Mouse (Mus musculus) MEL (cell line): Measurements from ENCODE around the gene Trim16.

Experiments
- BHLHE40 ChIP-seq: IDR thresholded peaks from 2 replicates; pipeline ENCODE4 v1.6.1; 2012; ENCODE audit warnings: low read depth, mild to moderate bottlenecking, inconsistent platforms, low read length, improper control_type of control experiment, borderline replicate concordance
- CTCF ChIP-seq, 3 experiments: IDR thresholded peaks in 2 of 3; conservative IDR thresholded peaks in 1 of 3; 2 replicates each; pipeline ENCODE4 v1.5.1; 2011 to 2012; ENCODE audit warnings: low read length in 3 of 3, low read depth in 2 of 3, mild to moderate bottlenecking in 2 of 3, improper control_type of control experiment in 1 of 3, inconsistent platforms in 1 of 3, mixed read lengths in 1 of 3, moderate library complexity in 1 of 3; ENCODE audit not compliant: control insufficient read depth in 1 of 3, insufficient read depth in 1 of 3, poor library complexity in 1 of 3, severe bottlenecking in 1 of 3
- E2F4 ChIP-seq: IDR thresholded peaks from 2 replicates; pipeline ENCODE4 v1.6.1; 2011; ENCODE audit warnings: low read depth, low read length, improper control_type of control experiment, borderline replicate concordance
- EP300 ChIP-seq, 2 experiments: IDR thresholded peaks; 2 replicates each; pipeline ENCODE4 v1.6.1; 2011; ENCODE audit warnings: improper control_type of control experiment in 2 of 2, low read length in 2 of 2, low read depth in 1 of 2, mild to moderate bottlenecking in 1 of 2
- ETS1 ChIP-seq: IDR thresholded peaks from 2 replicates; pipeline ENCODE4 v1.6.1; 2012; ENCODE audit warnings: low read depth, mild to moderate bottlenecking, inconsistent platforms, low read length, improper control_type of control experiment, moderate library complexity
- GATA1 ChIP-seq: IDR thresholded peaks from 2 replicates; pipeline ENCODE4 v1.6.1; 2011; ENCODE audit warnings: low read depth, low read length, improper control_type of control experiment
- MAZ ChIP-seq: IDR thresholded peaks from 2 replicates; pipeline ENCODE4 v1.6.1; 2012; ENCODE audit warnings: low read depth, mild to moderate bottlenecking, inconsistent platforms, low read length, improper control_type of control experiment
- SIN3A ChIP-seq: IDR thresholded peaks from 2 replicates; pipeline ENCODE4 v1.6.1; 2012; ENCODE audit warnings: low read length, improper control_type of control experiment, inconsistent platforms
- TAL1 ChIP-seq: IDR thresholded peaks from 2 replicates; pipeline ENCODE4 v1.6.1; 2012; ENCODE audit warnings: mild to moderate bottlenecking, inconsistent platforms, low read length, moderate library complexity, mixed read lengths
- ZMIZ1 ChIP-seq: IDR thresholded peaks from 2 replicates; pipeline ENCODE4 v1.6.1; 2012; ENCODE audit warnings: low read depth, mild to moderate bottlenecking, inconsistent platforms, low read length, improper control_type of control experiment, moderate library complexity

DNA sequence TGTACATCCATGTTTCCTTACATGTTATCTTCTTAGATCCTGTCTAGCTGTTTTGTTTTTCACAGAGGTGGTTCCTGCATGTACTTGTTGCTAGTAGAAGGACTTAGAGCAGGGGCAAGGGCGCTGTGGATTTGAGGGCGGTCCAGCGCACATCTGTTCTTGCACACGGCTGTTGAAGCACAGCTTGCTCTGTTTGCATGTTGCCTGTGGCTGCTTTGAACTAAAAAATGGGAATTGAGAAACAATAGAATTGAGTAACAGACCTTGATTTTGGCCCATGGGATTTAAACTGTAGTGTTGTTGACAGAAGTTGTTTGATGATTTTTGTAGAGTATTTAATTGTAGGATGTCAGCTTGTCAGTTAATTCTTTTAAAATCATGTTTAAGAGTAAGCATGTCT is 70.8 kb downstream of the Trim16 start:
- no peak for TF ChIP-seq EP300 (IDR thresholded peaks at IDR 0.05; ENCODE audit: low read depth in 1 of 2, low read length in 2 of 2)
- TF ChIP-seq BHLHE40, result no peak
- TF ChIP-seq CTCF (IDR thresholded peaks at IDR 0.05 in 2 of 3, conservative IDR thresholded peaks at IDR 0.05 in 1 of 3; ENCODE audit: control insufficient read depth in 1 of 3, insufficient read depth in 1 of 3, low read depth in 2 of 3, low read length in 3 of 3, poor library complexity in 1 of 3, severe bottlenecking in 1 of 3), result no peak
- TF ChIP-seq GATA1, result no peak
- TF ChIP-seq ETS1, result no peak
- no peak for TF ChIP-seq E2F4
- TF ChIP-seq TAL1, result no peak
- no peak for TF ChIP-seq ZMIZ1
- no peak for TF ChIP-seq MAZ
- TF ChIP-seq SIN3A, result no peak
